Mouse (Mus musculus) ES-E14 (cell line): ENCODE measurements around the gene Scnn1g. TPM values are rescaled to one million over a fixed set of nuclear protein-coding genes. Genes with fewer than 3 reads are reported as not detected.

ENCODE experiments used
- DNase-seq: peaks from one replicate; pipeline ENCODE4 v3.0.0-alpha.2; 2013; ENCODE audit warnings: low read depth, low spot score
- H3K27ac ChIP-seq: 2 replicates; pipeline ENCODE4 v1.5.1; 2012; ENCODE audit warnings: low read depth, mild to moderate bottlenecking, low read length, moderate library complexity, mixed read lengths; ENCODE audit not compliant: poor library complexity, insufficient read depth, severe bottlenecking
- H3K36me3 ChIP-seq: 2 replicates; pipeline ENCODE4 v1.6.1; 2012; ENCODE audit warnings: mild to moderate bottlenecking, low read length, moderate library complexity, mixed read lengths; ENCODE audit not compliant: control insufficient read depth, poor library complexity, insufficient read depth, severe bottlenecking
- H3K4me1 ChIP-seq, 2 experiments: fragments of 150-350 bp in 1 of 2; sonication (generic) in 1 of 2; 2 replicates each; pipeline ENCODE4 v1.6.1; 2012; ENCODE audit warnings: low read length in 2 of 2, mild to moderate bottlenecking in 1 of 2, mixed read lengths in 1 of 2; ENCODE audit not compliant: control insufficient read depth in 2 of 2, insufficient read depth in 2 of 2, poor library complexity in 1 of 2
- H3K4me3 ChIP-seq, 2 experiments: fragments of 150-350 bp in 1 of 2; sonication (generic) in 1 of 2; 2 replicates each; pipeline ENCODE4 v1.5.1; 2012; ENCODE audit warnings: low read length in 2 of 2, low read depth in 1 of 2, mild to moderate bottlenecking in 1 of 2, mixed read lengths in 1 of 2; ENCODE audit not compliant: insufficient read depth in 1 of 2, poor library complexity in 1 of 2, severe bottlenecking in 1 of 2
- H3K9ac ChIP-seq: 2 replicates; pipeline ENCODE4 v1.6.1; 2012; ENCODE audit warnings: low read depth, mild to moderate bottlenecking, low read length, mixed read lengths; ENCODE audit not compliant: poor library complexity, insufficient read depth, severe bottlenecking
- H3K9me3 ChIP-seq: fragments of 150-350 bp; sonication (generic); 2 replicates; pipeline ENCODE4 v1.6.1; 2012; ENCODE audit warnings: low read depth, mild to moderate bottlenecking, low read length; ENCODE audit not compliant: control insufficient read depth, insufficient read depth
- CHD2 ChIP-seq: IDR thresholded peaks from 2 replicates; pipeline ENCODE4 v1.6.1; 2014; ENCODE audit warnings: mild to moderate bottlenecking, low read depth, low read length, inconsistent platforms
- HCFC1 ChIP-seq: IDR thresholded peaks from 2 replicates; pipeline ENCODE4 v1.6.1; 2012; ENCODE audit warnings: low read length, inconsistent platforms, borderline replicate concordance; ENCODE audit not compliant: insufficient read depth
- MAFK ChIP-seq: IDR thresholded peaks from 2 replicates; pipeline ENCODE4 v1.6.1; 2014; ENCODE audit warnings: mild to moderate bottlenecking, low read depth, low read length, inconsistent platforms; ENCODE audit not compliant: insufficient read depth
- ZC3H11A ChIP-seq: IDR thresholded peaks from 2 replicates; pipeline ENCODE4 v1.6.1; 2012; ENCODE audit warnings: low read depth, mild to moderate bottlenecking, inconsistent platforms, low read length, borderline replicate concordance
- ZNF384 ChIP-seq: IDR thresholded peaks from 2 replicates; pipeline ENCODE4 v1.6.1; 2012; ENCODE audit warnings: low read depth, low read length, inconsistent platforms
- in situ Hi-C, 2 experiments: fragments of 600-800 bp; cut with MboI; formaldehyde crosslinking; loops; one replicate each; pipeline ENCODE4 v1.15.1; 2025; ENCODE audit warnings: low sequenced_read_pairs in 2 of 2, inconsistent platforms in 1 of 2; ENCODE audit not compliant: unreplicated experiment in 2 of 2
- total RNA-seq: library from RNA; depleted of rRNA; stranded (reverse); fragments of 300-350 nt; gene quantifications from 2 replicates; pipeline ENCODE4 v1.2.3, GENCODE M21; 2012

The Scnn1g gene
- total RNA-seq, 1 experiment, result not detected

DNA sequence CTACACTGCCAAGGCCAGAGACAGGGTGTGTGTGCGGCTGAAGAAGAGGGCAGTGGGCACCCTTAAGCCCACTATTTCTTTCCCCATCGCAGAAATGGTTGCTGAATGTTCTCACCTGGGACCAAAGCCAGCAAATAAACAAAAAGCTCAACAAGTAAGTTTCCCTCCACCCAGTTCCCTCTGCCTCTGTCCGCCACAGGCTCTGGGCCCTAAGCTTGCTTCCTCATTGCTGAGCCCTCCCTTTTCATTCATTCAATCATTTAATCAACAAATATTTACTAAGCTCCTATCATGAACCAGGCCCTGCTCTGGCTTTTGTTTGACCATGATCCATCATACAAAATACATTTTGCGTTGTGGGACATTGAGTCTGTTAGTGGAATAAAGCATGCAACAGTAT lies 29.0 kb downstream of the Scnn1g start:
- Histone ChIP-seq H3K4me3 (no peak overlapping the region), H3K36me3 (no peaks in the 10 kb centered on the region), H3K4me1 (no peaks in the 10 kb centered on the region), H3K9me3 (no peaks in the 10 kb centered on the region), H3K27ac (no peak overlapping the region), H3K9ac (no peak overlapping the region)
- in situ Hi-C loops, result no loop called here
- no peak for DNase-seq
- TF ChIP-seq ZC3H11A (no peak), MAFK (no peak), HCFC1 (no peak), ZNF384 (no peak), CHD2 (no peak)

- DNase-seq, result no peak
- Histone ChIP-seq H3K4me1 (no peaks in the 10 kb centered on the region), H3K36me3 (no peaks in the 10 kb centered on the region), H3K4me3 (no peak overlapping the region), H3K9ac (no peak overlapping the region), H3K9me3 (no peaks in the 10 kb centered on the region), H3K27ac (no peak overlapping the region)
- TF ChIP-seq MAFK, result no peak
- TF ChIP-seq HCFC1, result no peak
- TF ChIP-seq ZNF384, result no peak
- TF ChIP-seq CHD2, result no peak
- no peak for TF ChIP-seq ZC3H11A
- in situ Hi-C loops, result no loop called here
Measured at GRCm38 (mm10) chr7:121767900-121768299, 33.6 kb downstream of the Scnn1g start.

GRCm38 (mm10) chr7:121768983-121769382 lies 34.7 kb downstream of the Scnn1g start:
- H3K9me3 ChIP-seq, result no peaks in the 10 kb centered on the region
- DNase-seq, result no peak
- no peak overlapping the region for H3K27ac ChIP-seq
- H3K9ac ChIP-seq, result no peak overlapping the region
- H3K4me1 ChIP-seq, result no peaks in the 10 kb centered on the region
- no peak overlapping the region for H3K4me3 ChIP-seq
- no peak for TF ChIP-seq HCFC1
- no peak for TF ChIP-seq ZNF384
- no peak for TF ChIP-seq ZC3H11A
- no peak for TF ChIP-seq CHD2
- TF ChIP-seq MAFK, result no peak
- in situ Hi-C loops, result no loop called here
- no peaks in the 10 kb centered on the region for H3K36me3 ChIP-seq

- TF ChIP-seq CHD2, result no peak
- no peak for TF ChIP-seq ZC3H11A
- TF ChIP-seq HCFC1, result no peak
- TF ChIP-seq MAFK, result no peak
- TF ChIP-seq ZNF384, result no peak
- in situ Hi-C loops, result no loop called here
- no peaks in the 10 kb centered on the region for H3K9me3 ChIP-seq
- H3K9ac ChIP-seq, result no peak overlapping the region
- no peak overlapping the region for H3K4me3 ChIP-seq
- H3K4me1 ChIP-seq, result no peaks in the 10 kb centered on the region
- DNase-seq, result no peak
- no peaks in the 10 kb centered on the region for H3K36me3 ChIP-seq
- no peak overlapping the region for H3K27ac ChIP-seq
Measured at GRCm38 (mm10) chr7:121778553-121778952, 44.3 kb downstream of the Scnn1g start.

DNA sequence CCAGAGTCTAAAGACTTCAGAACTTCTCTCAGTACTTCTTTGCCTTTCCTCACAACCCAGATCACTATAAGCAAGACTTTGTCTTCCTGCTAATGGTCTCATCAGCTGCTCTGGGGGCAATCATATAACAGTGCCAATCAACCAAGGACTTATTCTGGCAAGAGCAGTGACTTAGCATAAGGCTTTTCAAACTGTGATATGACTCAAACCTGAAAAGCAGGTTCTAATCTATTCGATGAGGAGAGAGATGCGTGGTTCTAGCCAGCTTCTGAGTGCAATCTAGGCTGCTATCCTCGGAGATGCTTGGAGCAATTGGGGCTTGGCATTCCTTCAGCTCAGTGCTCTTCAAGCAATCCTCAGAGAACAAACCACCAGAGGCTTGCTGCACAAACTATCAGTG lies 44.7 kb downstream of the Scnn1g start:
- Histone ChIP-seq H3K9ac (no peak overlapping the region), H3K4me3 (no peak overlapping the region), H3K36me3 (no peaks in the 10 kb centered on the region), H3K27ac (no peak overlapping the region), H3K4me1 (no peaks in the 10 kb centered on the region), H3K9me3 (no peaks in the 10 kb centered on the region)
- TF ChIP-seq CHD2 (no peak), HCFC1 (no peak), MAFK (no peak), ZC3H11A (no peak), ZNF384 (no peak)
- in situ Hi-C loops, result no loop called here
- no peak for DNase-seq
